Mouse (Mus musculus) brain, embryonic 14.5 days (tissue): ENCODE data around the gene Slc5a3.

ENCODE experiments used
- CTCF ChIP-seq: fragments of 200-500 bp; IDR thresholded peaks from 2 replicates; pipeline ENCODE4 v1.5.1; 2012; ENCODE audit warnings: inconsistent platforms, mild to moderate bottlenecking, moderate library complexity, borderline replicate concordance; ENCODE audit not compliant: insufficient read depth, insufficient read length; ENCODE audit errors: extremely low read depth
- POLR2A ChIP-seq: fragments of 200-500 bp; IDR thresholded peaks from 2 replicates; pipeline ENCODE4 v1.6.1; 2012; ENCODE audit warnings: mild to moderate bottlenecking, inconsistent platforms, borderline replicate concordance; ENCODE audit not compliant: poor library complexity, insufficient read depth, insufficient read length, severe bottlenecking; ENCODE audit errors: extremely low read depth

- TF ChIP-seq POLR2A: no peak
- TF ChIP-seq CTCF: no peak
Observed at GRCm38 (mm10) chr16:92057456-92057851, 668 bp upstream of the Slc5a3 start.
